Comparison of ENCODE assay signal across 22 mouse cellular contexts in genomic region chr13:114165616-114166015, GRCm38 (mm10).
"Had no signal": no experiment of that assay in that cellular context is flagged by ENCODE, and none has a peak within 500 bp of the region (broad histone marks: within the 10 kb centered on the region; RNA-seq: fewer than 3 reads in every experiment).

No protein-coding gene starts in this region.

- H3K9ac ChIP-seq: limb, embryonic 12.5 days; limb, embryonic 15.5 days; liver, embryonic 14.5 days; liver, postnatal 0 days; lung, embryonic 14.5 days; neural tube, embryonic 12.5 days; neural tube, embryonic 15.5 days; stomach, embryonic 15.5 days had no signal

- H3K4me3 ChIP-seq: limb, embryonic 12.5 days; limb, embryonic 15.5 days; midbrain, embryonic 10.5 days; neural tube, embryonic 12.5 days; neural tube, embryonic 15.5 days; stomach, embryonic 15.5 days had no signal

- H3K9me3 ChIP-seq: limb, embryonic 12.5 days; limb, embryonic 15.5 days; midbrain, embryonic 10.5 days; neural tube, embryonic 12.5 days; neural tube, embryonic 15.5 days; stomach, embryonic 15.5 days had no signal

- DNase-seq: kidney, adult 2 months; kidney, postnatal 25 days; left cerebral cortex, postnatal 4 days; liver, postnatal 0 days; lung, embryonic 14.5 days; midbrain, embryonic 14.5 days; right cerebral cortex, postnatal 25 days; spleen, adult 18-20 months; thymus, adult 2 months; thymus, postnatal 14 days; thymus, postnatal 4 days had no signal

- H3K27me3 ChIP-seq: limb, embryonic 15.5 days; neural tube, embryonic 12.5 days; neural tube, embryonic 15.5 days; stomach, embryonic 15.5 days had no signal

- H3K4me2 ChIP-seq: limb, embryonic 12.5 days; limb, embryonic 15.5 days; liver, embryonic 11.5 days; lung, embryonic 14.5 days; neural tube, embryonic 12.5 days; neural tube, embryonic 15.5 days; stomach, embryonic 15.5 days had no signal

- H3K36me3 ChIP-seq: limb, embryonic 12.5 days; limb, embryonic 15.5 days; midbrain, embryonic 10.5 days; neural tube, embryonic 12.5 days; neural tube, embryonic 15.5 days; stomach, embryonic 15.5 days had no signal

- ATAC-seq: intestine, postnatal 0 days; liver, postnatal 0 days; lung, postnatal 0 days had no signal

- H3K4me1 ChIP-seq: midbrain, embryonic 10.5 days; neural tube, embryonic 12.5 days; neural tube, embryonic 15.5 days; stomach, embryonic 15.5 days had no signal

- H3K27ac ChIP-seq: limb, embryonic 12.5 days; limb, embryonic 15.5 days; liver, embryonic 14.5 days; macrophage; midbrain, embryonic 10.5 days; neural tube, embryonic 12.5 days; neural tube, embryonic 15.5 days; stomach, embryonic 15.5 days had no signal
